Mouse (Mus musculus) embryonic facial prominence, embryonic 12.5 days (tissue): ENCODE results near the gene Aldh9a1. TPM values are rescaled to one million over a fixed set of nuclear protein-coding genes. Genes with fewer than 3 reads are reported as not detected.

Experiments
- ATAC-seq: fragments of 200-750 bp; cut with Nextera tagmentation; 2 replicates; pipeline ENCODE4 v1.8.0; 2017; ENCODE audit not compliant: insufficient number of reproducible peaks, insufficient read depth, low FRiP score, low TSS enrichment
- H3K27ac ChIP-seq: fragments of 300-500 bp; sonication (generic); 2 replicates; pipeline ENCODE4 v1.5.1; 2016; ENCODE audit warnings: mild to moderate bottlenecking
- H3K27me3 ChIP-seq: fragments of 300-500 bp; sonication (generic); 2 replicates; pipeline ENCODE4 v1.6.1; 2016; ENCODE audit warnings: mild to moderate bottlenecking, moderate library complexity
- H3K36me3 ChIP-seq: fragments of 300-500 bp; sonication (generic); 2 replicates; pipeline ENCODE4 v1.6.1; 2016; ENCODE audit warnings: mild to moderate bottlenecking
- H3K4me1 ChIP-seq: fragments of 300-500 bp; sonication (generic); 2 replicates; pipeline ENCODE4 v1.6.1; 2016
- H3K4me2 ChIP-seq: fragments of 300-500 bp; sonication (generic); replicated peaks from 2 replicates; pipeline ENCODE4 v1.6.1; 2016; ENCODE audit warnings: mild to moderate bottlenecking, moderate library complexity
- H3K4me3 ChIP-seq: fragments of 300-500 bp; sonication (generic); 2 replicates; pipeline ENCODE4 v1.5.1; 2016; ENCODE audit warnings: mild to moderate bottlenecking
- H3K9ac ChIP-seq: fragments of 300-500 bp; sonication (generic); 2 replicates; pipeline ENCODE4 v1.6.1; 2016; ENCODE audit warnings: mild to moderate bottlenecking, moderate library complexity
- H3K9me3 ChIP-seq: fragments of 300-500 bp; sonication (generic); 2 replicates; pipeline ENCODE4 v1.6.1; 2016; ENCODE audit warnings: mild to moderate bottlenecking, moderate library complexity
- WGBS: fragments of 180-500 bp; shearing (Covaris S2); methylation state at CpG from one replicate; pipeline ENCODE4 v1.1.7; 2016; 5-methylcytosine and 5-hydroxymethylcytosine counted together
- microRNA-seq: library from miRNA; unstranded; fragments of <30 nt; microRNA quantifications from one replicate; pipeline ENCODE4, GENCODE M21; 2017
- polyA plus RNA-seq: library from polyadenylated mRNA; unstranded; fragments of >200 nt; fragmentation: Nextera tagmentation; extraction: Ambion mirVana; gene quantifications from 2 replicates; pipeline ENCODE4 v1.2.1, GENCODE M21; 2016

Aldh9a1 gene
- polyA plus RNA-seq, 1 experiment from 2014 or later, result 56.1 TPM

- H3K4me1 ChIP-seq, result no peaks in the 10 kb centered on the region
- no peak overlapping the region for H3K4me2 ChIP-seq
- no peak for ATAC-seq
- H3K9me3 ChIP-seq, result no peaks in the 10 kb centered on the region
- no peak overlapping the region for H3K9ac ChIP-seq
- no peak overlapping the region for H3K4me3 ChIP-seq
- H3K36me3 ChIP-seq, result no peaks in the 10 kb centered on the region
- peaks cover 9% of the 10 kb centered on the region; the same call in 1 of the 2 replicates for H3K27me3 ChIP-seq
- no peak overlapping the region for H3K27ac ChIP-seq
- 57% methylated on average over 12 of the region's 12 CpGs for WGBS
Observed at GRCm38 (mm10) chr1:167411991-167412715, 62.4 kb downstream of the Aldh9a1 start.

- no peak for ATAC-seq
- H3K9ac ChIP-seq, result no peak overlapping the region
- no peak overlapping the region for H3K4me3 ChIP-seq
- H3K4me1 ChIP-seq, result no peaks in the 10 kb centered on the region
- H3K27ac ChIP-seq, result no peak overlapping the region
- H3K27me3 ChIP-seq, result no peaks in the 10 kb centered on the region
- no peaks in the 10 kb centered on the region for H3K36me3 ChIP-seq
- no peak overlapping the region for H3K4me2 ChIP-seq
- no peaks in the 10 kb centered on the region for H3K9me3 ChIP-seq
- WGBS, result 4% methylated on average over 7 of the region's 7 CpGs
Observed at GRCm38 (mm10) chr1:167414846-167415245, 65.1 kb downstream of the Aldh9a1 start.

Small RNA genes lying within 50 kb of the gene (microRNA-seq; reads per million reads assigned to microRNA genes)
- gene Gm25911, result 3.1 reads per million, percentile 13 among the genes with 10 or more reads in this experiment

Other genes with a start within 250 kb of the Aldh9a1 start
- 91.9 and 98.2 TPM in 2 replicates for gene Uck2, start 64.7 kb upstream of the Aldh9a1 start, polyA plus RNA-seq
- 64.6 and 66.3 TPM in 2 replicates for gene Tmco1, start 41.6 kb upstream of the Aldh9a1 start, polyA plus RNA-seq
- gene Mgst3, start 43.9 kb downstream of the Aldh9a1 start, polyA plus RNA-seq, result 40.1 and 40.8 TPM in 2 replicates
- not detected in 2 replicates for gene Lrrc52, start 116.8 kb downstream of the Aldh9a1 start, polyA plus RNA-seq
- gene Rxrg, start 248.4 kb downstream of the Aldh9a1 start, polyA plus RNA-seq, result 13.6 and 13.9 TPM in 2 replicates